Mouse (Mus musculus): ENCODE measurements around the gene Tspyl4. TPM values are rescaled to one million over a fixed set of nuclear protein-coding genes. Genes with fewer than 3 reads are reported as not detected.
"Not testable (repeated sequence)": the region's sequence is repeated elsewhere in the genome, so short reads cannot be mapped to it uniquely, and the experiment has no call there.

Tspyl4 gene
- polyA plus RNA-seq (2012; ENCODE audit: insufficient read depth, low replicate concordance) = 1.6 TPM in 1 of 2 replicates, not detected in the other

- Histone ChIP-seq H3K4me1 (peaks cover 36% of the 10 kb centered on the region), H3K4me3 (replicated peaks) (peak within 1 kb of the TSS; percentile 94), H3K36me3 (replicated peaks; ENCODE audit: low read length) (peaks cover 41% of the 10 kb centered on the region), H3K27me3 (replicated peaks) (no peaks in the 10 kb centered on the region), H3K9me3 (no peaks in the 10 kb centered on the region)
- TF ChIP-seq GATA1 (IDR thresholded peaks at IDR 0.05; ENCODE audit: borderline replicate concordance, low read length) = no peak
- TF ChIP-seq FLI1 (IDR thresholded peaks at IDR 0.05; ENCODE audit: low read length) = no peak
These were observed at the start of gene Tspyl4 for GRCm38 (mm10) chr10:34297299-34297979. TSS of gene Tspyl4 (plus strand) at chr10:34297442.

- Histone ChIP-seq H3K27me3 (replicated peaks) (peaks cover 1% of the 10 kb centered on the region), H3K4me3 (replicated peaks) (no peak overlapping the region), H3K36me3 (replicated peaks; ENCODE audit: low read length) (no peaks in the 10 kb centered on the region), H3K4me1 (peaks cover 7% of the 10 kb centered on the region; the same call in 1 of the 2 replicates), H3K9me3 (no peaks in the 10 kb centered on the region)
- TF ChIP-seq FLI1 (IDR thresholded peaks at IDR 0.05; ENCODE audit: low read length) (no peak), GATA1 (IDR thresholded peaks at IDR 0.05; ENCODE audit: borderline replicate concordance, low read length) (no peak)
These were observed 49.5 kb upstream of the Tspyl4 start for GRCm38 (mm10) chr10:34247757-34248156.

- no peaks in the 10 kb centered on the region for H3K9me3 ChIP-seq
- TF ChIP-seq GATA1 (IDR thresholded peaks at IDR 0.05; ENCODE audit: borderline replicate concordance, low read length) (no peak), FLI1 (IDR thresholded peaks at IDR 0.05; ENCODE audit: low read length) (no peak)
- H3K36me3 ChIP-seq (replicated peaks; ENCODE audit: low read length) = no peaks in the 10 kb centered on the region
- peaks cover 4% of the 10 kb centered on the region; the same call in 1 of the 2 replicates for H3K4me1 ChIP-seq
- no peak overlapping the region for H3K4me3 ChIP-seq (replicated peaks)
- H3K27me3 ChIP-seq (replicated peaks) = peaks cover 1% of the 10 kb centered on the region
These were observed 47.6 kb upstream of the Tspyl4 start for GRCm38 (mm10) chr10:34249594-34249993.

- not testable (repeated sequence) for H3K4me3 ChIP-seq (replicated peaks); H3K36me3 ChIP-seq (replicated peaks; ENCODE audit: low read length); H3K27me3 ChIP-seq (replicated peaks); H3K4me1 ChIP-seq; H3K9me3 ChIP-seq
These were observed 44.4 kb upstream of the Tspyl4 start for GRCm38 (mm10) chr10:34252833-34253232.

GRCm38 (mm10) chr10:34265106-34265505, 32.1 kb upstream of the Tspyl4 start:
- TF ChIP-seq FLI1 (IDR thresholded peaks at IDR 0.05; ENCODE audit: low read length) = no peak
- TF ChIP-seq GATA1 (IDR thresholded peaks at IDR 0.05; ENCODE audit: borderline replicate concordance, low read length) = no peak
- Histone ChIP-seq H3K4me3 (replicated peaks) (no peak overlapping the region), H3K9me3 (no peaks in the 10 kb centered on the region), H3K27me3 (replicated peaks) (no peaks in the 10 kb centered on the region), H3K36me3 (replicated peaks; ENCODE audit: low read length) (no peaks in the 10 kb centered on the region), H3K4me1 (peaks cover 4% of the 10 kb centered on the region; the same call in 1 of the 2 replicates)

- Histone ChIP-seq H3K4me1 (peaks cover 4% of the 10 kb centered on the region; the same call in 1 of the 2 replicates), H3K36me3 (replicated peaks; ENCODE audit: low read length) (no peaks in the 10 kb centered on the region), H3K4me3 (replicated peaks) (peak overlapping the region; percentile 82), H3K9me3 (no peaks in the 10 kb centered on the region), H3K27me3 (replicated peaks) (no peaks in the 10 kb centered on the region)
- TF ChIP-seq FLI1 (IDR thresholded peaks at IDR 0.05; ENCODE audit: low read length) (no peak), GATA1 (IDR thresholded peaks at IDR 0.05; ENCODE audit: borderline replicate concordance, low read length) (no peak)
These were observed 29.8 kb upstream of the Tspyl4 start for GRCm38 (mm10) chr10:34267312-34268070.

GRCm38 (mm10) chr10:34271681-34272080, 25.6 kb upstream of the Tspyl4 start:
- H3K4me1 ChIP-seq = peaks cover 4% of the 10 kb centered on the region; the same call in 1 of the 2 replicates
- TF ChIP-seq FLI1 (IDR thresholded peaks at IDR 0.05; ENCODE audit: low read length) = no peak
- no peak for TF ChIP-seq GATA1 (IDR thresholded peaks at IDR 0.05; ENCODE audit: borderline replicate concordance, low read length)
- H3K36me3 ChIP-seq (replicated peaks; ENCODE audit: low read length) = no peaks in the 10 kb centered on the region
- no peaks in the 10 kb centered on the region for H3K9me3 ChIP-seq
- no peak overlapping the region for H3K4me3 ChIP-seq (replicated peaks)
- no peaks in the 10 kb centered on the region for H3K27me3 ChIP-seq (replicated peaks)

- Histone ChIP-seq H3K27me3 (replicated peaks) (no peaks in the 10 kb centered on the region), H3K36me3 (replicated peaks; ENCODE audit: low read length) (peaks cover 16% of the 10 kb centered on the region), H3K4me1 (peaks cover 18% of the 10 kb centered on the region; the same call in 1 of the 2 replicates), H3K4me3 (replicated peaks) (peak overlapping the region; percentile 99), H3K9me3 (no peaks in the 10 kb centered on the region)
- TF ChIP-seq FLI1 (IDR thresholded peaks at IDR 0.05; ENCODE audit: low read length) = no peak
- no peak for TF ChIP-seq GATA1 (IDR thresholded peaks at IDR 0.05; ENCODE audit: borderline replicate concordance, low read length)
These were observed 16.6 kb upstream of the Tspyl4 start for GRCm38 (mm10) chr10:34280591-34281175.

GRCm38 (mm10) chr10:34281211-34281961, 15.9 kb upstream of the Tspyl4 start:
- TF ChIP-seq GATA1 (IDR thresholded peaks at IDR 0.05; ENCODE audit: borderline replicate concordance, low read length) (no peak), FLI1 (IDR thresholded peaks at IDR 0.05; ENCODE audit: low read length) (no peak)
- no peaks in the 10 kb centered on the region for H3K27me3 ChIP-seq (replicated peaks)
- peak overlapping the region; percentile 99 for H3K4me3 ChIP-seq (replicated peaks)
- H3K9me3 ChIP-seq = no peaks in the 10 kb centered on the region
- peaks cover 18% of the 10 kb centered on the region; the same call in 1 of the 2 replicates for H3K4me1 ChIP-seq
- peaks cover 22% of the 10 kb centered on the region for H3K36me3 ChIP-seq (replicated peaks; ENCODE audit: low read length)

All from megakaryocyte, embryonic 14.5 days (primary cell).